Mouse (Mus musculus): ENCODE results near the gene Rrp12. TPM values are rescaled to one million over a fixed set of nuclear protein-coding genes. Genes with fewer than 3 reads are reported as not detected.
"Not testable (repeated sequence)": the region's sequence is repeated elsewhere in the genome, so short reads cannot be mapped to it uniquely, and the experiment has no call there.

The Rrp12 gene
- polyA plus RNA-seq, 1 experiment from 2014 or later, result 23.5 TPM

DNA sequence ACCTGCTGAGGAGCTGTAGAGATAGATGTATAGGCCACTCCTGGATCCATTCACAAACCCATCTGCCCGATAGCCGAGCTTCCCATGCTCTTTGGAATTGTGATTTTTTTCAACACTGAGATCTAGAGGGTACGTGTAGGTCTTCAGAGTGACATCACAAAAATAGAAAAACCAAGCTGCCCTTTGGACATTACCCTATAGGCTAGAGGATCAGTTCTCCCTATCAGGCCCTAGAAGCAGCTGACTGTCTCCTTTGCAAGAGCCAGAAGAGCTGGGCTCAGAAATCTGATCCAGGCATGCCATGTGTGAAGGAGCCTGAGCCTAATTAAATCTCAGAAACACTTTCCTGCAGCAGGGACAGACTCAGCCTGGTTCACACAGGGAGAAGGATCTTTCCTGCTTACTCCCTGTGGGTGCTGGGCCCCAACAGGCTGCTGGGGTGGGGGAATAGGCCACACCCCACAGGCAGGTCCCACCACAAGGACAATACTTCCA, 38.1 kb downstream of the Rrp12 start:
- Histone ChIP-seq H3K9me3 (no peaks in the 10 kb centered on the region), H3K4me1 (0 out of 2 replicates have a peak, but pooled peaks cover 7% of the 10 kb centered on the region), H3K27me3 (no peaks in the 10 kb centered on the region), H3K36me3 (peaks cover 18% of the 10 kb centered on the region), H3K4me3 (no peak overlapping the region), H3K27ac (no peak overlapping the region; the same call in 1 of the 2 replicates), H3K9ac (no peak overlapping the region), H3K4me2 (replicated peaks) (no peak overlapping the region)
- ATAC-seq (ENCODE audit: insufficient number of reproducible peaks, insufficient read depth, low FRiP score, low TSS enrichment), result no peak
- 75% methylated on average over 3 of the region's 3 CpGs for WGBS

GRCm38 (mm10) chr19:41857086-41857762, 38.7 kb downstream of the Rrp12 start:
- Histone ChIP-seq H3K27me3 (no peaks in the 10 kb centered on the region), H3K9ac (no peak overlapping the region), H3K9me3 (no peaks in the 10 kb centered on the region), H3K4me2 (replicated peaks) (no peak overlapping the region), H3K36me3 (peaks cover 12% of the 10 kb centered on the region), H3K27ac (no peak overlapping the region), H3K4me3 (no peak overlapping the region), H3K4me1 (0 out of 2 replicates have a peak, but pooled peaks cover 7% of the 10 kb centered on the region)
- 79% methylated on average over 5 of the region's 5 CpGs for WGBS
- ATAC-seq (ENCODE audit: insufficient number of reproducible peaks, insufficient read depth, low FRiP score, low TSS enrichment), result no peak

DNA sequence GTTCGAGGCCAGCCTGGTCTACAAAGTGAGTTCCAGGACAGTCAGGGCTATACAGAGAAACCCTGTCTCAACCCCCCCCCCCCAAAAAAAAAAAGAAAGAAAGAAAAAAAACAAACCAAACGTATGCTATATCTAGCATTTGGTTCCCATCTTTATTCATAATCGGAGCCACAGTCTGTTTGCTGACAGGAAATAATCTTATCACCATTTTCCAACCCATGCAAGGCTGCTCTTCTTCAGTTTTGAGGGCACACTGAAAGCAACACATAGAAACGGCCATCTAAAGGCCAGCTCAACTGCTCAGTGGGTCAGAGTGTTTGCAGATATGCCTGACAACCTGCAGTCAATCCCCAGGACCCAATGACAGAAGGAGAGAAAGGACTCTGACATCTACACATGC, 43.5 kb downstream of the Rrp12 start:
- 82% methylated on average over 4 of the region's 4 CpGs for WGBS
- H3K4me1 ChIP-seq, result peaks cover 15% of the 10 kb centered on the region
- H3K4me3 ChIP-seq, result no peak overlapping the region
- no peak for ATAC-seq (ENCODE audit: insufficient number of reproducible peaks, insufficient read depth, low FRiP score, low TSS enrichment)
- H3K36me3 ChIP-seq, result no peaks in the 10 kb centered on the region
- no peak overlapping the region for H3K9ac ChIP-seq
- H3K27me3 ChIP-seq, result no peaks in the 10 kb centered on the region
- H3K4me2 ChIP-seq (replicated peaks), result no peak overlapping the region
- no peaks in the 10 kb centered on the region for H3K9me3 ChIP-seq
- H3K27ac ChIP-seq, result no peak overlapping the region

GRCm38 (mm10) chr19:41850719-41851543, 45.0 kb downstream of the Rrp12 start:
- Histone ChIP-seq H3K9me3 (no peaks in the 10 kb centered on the region), H3K36me3 (no peaks in the 10 kb centered on the region), H3K4me3 (no peak overlapping the region), H3K9ac (no peak overlapping the region), H3K4me1 (peaks cover 23% of the 10 kb centered on the region), H3K4me2 (replicated peaks) (peak overlapping the region; percentile 21; the same call in 1 of the 2 replicates), H3K27me3 (peaks cover 5% of the 10 kb centered on the region; the same call in 1 of the 2 replicates), H3K27ac (peak overlapping the region; percentile 72)
- no peak for ATAC-seq (ENCODE audit: insufficient number of reproducible peaks, insufficient read depth, low FRiP score, low TSS enrichment)
- WGBS, result 20% methylated on average over 14 of the region's 14 CpGs

DNA sequence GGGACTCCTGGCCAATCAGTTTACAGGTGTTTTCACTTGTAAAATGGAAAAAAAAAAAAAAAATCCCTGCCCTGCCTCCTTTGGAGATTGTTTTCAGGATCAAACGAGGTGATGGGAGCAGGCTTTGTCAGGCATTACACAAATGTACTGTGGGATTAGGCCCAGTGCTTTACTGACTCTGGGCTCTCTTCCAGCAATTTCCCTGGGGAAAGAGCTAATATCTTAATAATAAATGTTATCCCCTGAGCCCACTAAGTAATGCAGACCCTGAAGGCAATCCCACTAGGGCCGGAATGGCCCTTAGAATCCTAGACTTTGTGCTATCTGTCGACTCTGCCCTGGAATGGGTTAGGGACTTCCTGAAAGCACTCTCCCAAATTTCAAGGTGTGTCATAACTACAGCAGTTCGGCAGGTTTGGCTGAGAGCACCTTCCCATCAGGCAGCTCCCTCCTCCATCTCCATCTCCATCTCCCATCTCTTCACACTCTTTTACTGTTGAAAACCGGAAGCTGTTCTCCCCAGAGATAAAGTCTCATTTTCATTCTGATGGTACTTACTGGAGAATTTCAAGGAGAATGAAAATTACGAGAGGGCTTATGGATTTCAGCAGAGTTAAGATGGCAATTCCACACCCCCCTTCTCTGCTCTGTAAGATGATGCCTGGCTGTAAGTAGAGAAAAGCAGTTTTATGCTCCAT, 45.8 kb downstream of the Rrp12 start:
- no peak for ATAC-seq (ENCODE audit: insufficient number of reproducible peaks, insufficient read depth, low FRiP score, low TSS enrichment)
- peaks cover 23% of the 10 kb centered on the region for H3K4me1 ChIP-seq
- no peak overlapping the region for H3K9ac ChIP-seq
- H3K36me3 ChIP-seq, result no peaks in the 10 kb centered on the region
- no peak overlapping the region; the same call in 1 of the 2 replicates for H3K4me2 ChIP-seq (replicated peaks)
- WGBS, result 18% methylated on average over 6 of the region's 6 CpGs
- H3K27ac ChIP-seq, result peak overlapping the region; percentile 72
- no peak overlapping the region for H3K4me3 ChIP-seq
- peaks cover 7% of the 10 kb centered on the region; the same call in 1 of the 2 replicates for H3K27me3 ChIP-seq
- H3K9me3 ChIP-seq, result no peaks in the 10 kb centered on the region

DNA sequence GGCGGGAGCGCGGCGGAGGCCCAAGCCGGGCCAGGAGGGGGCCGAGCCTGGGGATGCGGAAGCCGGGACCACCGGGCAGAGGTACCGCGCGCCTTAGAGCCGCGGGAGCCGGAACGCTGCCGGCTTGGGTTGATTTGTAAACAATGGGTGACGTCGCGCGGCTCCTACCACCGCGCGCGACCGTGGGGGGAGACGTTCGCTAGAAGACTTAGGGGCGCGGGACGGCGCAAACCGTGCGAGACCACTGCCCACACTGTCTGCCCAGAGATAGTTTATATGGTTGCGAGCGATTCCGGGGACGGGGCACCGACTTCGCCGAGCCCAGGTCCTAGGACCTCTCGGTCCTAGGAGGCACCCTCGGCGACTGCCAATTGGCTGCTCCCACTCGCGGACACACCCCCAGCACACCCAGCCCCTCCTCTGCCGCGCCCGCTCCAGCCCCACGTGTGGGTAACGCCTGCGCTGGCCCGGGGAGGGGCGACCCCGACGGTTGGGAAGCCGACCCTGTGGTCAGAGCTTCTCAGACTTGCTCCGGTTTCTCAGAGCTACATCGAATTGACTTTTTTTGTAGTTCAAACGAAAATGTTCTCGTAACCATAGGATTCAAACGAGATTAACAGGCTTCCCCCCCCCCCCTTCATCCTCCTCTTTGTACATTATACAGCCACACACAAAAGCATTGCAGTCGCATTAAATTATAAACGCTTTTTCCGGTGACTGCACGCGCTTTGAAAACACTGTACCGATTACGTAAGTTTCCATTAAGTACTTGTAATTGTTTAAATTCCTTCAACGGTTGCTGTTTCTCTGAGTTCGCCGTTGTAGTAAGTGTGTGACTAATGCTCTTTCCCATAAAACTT, 47.8 kb downstream of the Rrp12 start, which contains the start of gene Frat2:
Frat2 (minus strand) TSS at position 141 of the 860 bp plus-strand sequence.
- peak within 1 kb of the TSS; percentile 80 for H3K4me3 ChIP-seq
- H3K27me3 ChIP-seq, result peaks cover 9% of the 10 kb centered on the region; the same call in 1 of the 2 replicates
- peak within 1 kb of the TSS; percentile 81 for H3K27ac ChIP-seq
- no peaks in the 10 kb centered on the region for H3K36me3 ChIP-seq
- H3K4me2 ChIP-seq (replicated peaks), result peak within 1 kb of the TSS; percentile 99
- no peaks in the 10 kb centered on the region for H3K9me3 ChIP-seq
- H3K4me1 ChIP-seq, result peaks cover 23% of the 10 kb centered on the region
- H3K9ac ChIP-seq, result peak within 1 kb of the TSS; percentile 71
- WGBS, result under 1% methylated on average over 71 of the region's 72 CpGs
- peak; percentile 92 for ATAC-seq (ENCODE audit: insufficient number of reproducible peaks, insufficient read depth, low FRiP score, low TSS enrichment)

- not testable (repeated sequence) for H3K36me3 ChIP-seq, H3K27me3 ChIP-seq, H3K9me3 ChIP-seq
- WGBS, result under 1% methylated on average over 49 of the region's 53 CpGs
- peak overlapping the region; percentile 81 for H3K27ac ChIP-seq
- H3K4me1 ChIP-seq, result peaks cover 23% of the 10 kb centered on the region
- peak overlapping the region; percentile 80 for H3K4me3 ChIP-seq
- H3K4me2 ChIP-seq (replicated peaks), result peak overlapping the region; percentile 99
- ATAC-seq (ENCODE audit: insufficient number of reproducible peaks, insufficient read depth, low FRiP score, low TSS enrichment), result peak; percentile 52
- peak overlapping the region; percentile 71 for H3K9ac ChIP-seq
Measured at GRCm38 (mm10) chr19:41847614-41847991, 48.4 kb downstream of the Rrp12 start.

DNA sequence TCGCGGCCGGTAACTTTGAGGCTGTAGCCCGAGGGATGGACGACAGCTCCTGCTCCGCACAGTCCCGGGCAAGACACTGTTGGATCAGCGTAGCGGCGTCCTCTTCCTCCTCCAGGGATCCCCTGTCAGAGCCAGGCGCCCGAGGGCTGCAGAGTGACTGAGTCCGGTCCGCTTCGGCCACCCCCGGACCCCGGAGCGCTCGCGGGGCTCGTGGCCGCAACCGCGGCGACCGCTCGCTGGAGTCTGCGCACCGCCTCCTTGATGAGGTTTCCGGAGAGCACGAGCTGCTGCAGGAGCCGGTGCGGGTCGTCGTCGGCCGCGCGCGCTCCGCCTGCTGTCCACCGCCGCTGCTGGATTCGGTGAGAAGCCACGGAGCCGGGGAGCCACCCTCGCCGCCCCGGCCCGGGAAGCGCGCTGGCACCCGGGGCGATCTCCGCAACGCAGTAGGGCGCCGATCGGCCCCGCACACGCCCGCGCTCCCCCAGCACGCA, 48.8 kb downstream of the Rrp12 start:
- under 1% methylated on average over 64 of the region's 64 CpGs for WGBS
- Histone ChIP-seq H3K4me1 (peaks cover 23% of the 10 kb centered on the region), H3K27me3 (peaks cover 9% of the 10 kb centered on the region; the same call in 1 of the 2 replicates), H3K9ac (peak overlapping the region; percentile 71), H3K4me3 (peak overlapping the region; percentile 80), H3K9me3 (no peaks in the 10 kb centered on the region), H3K27ac (peak overlapping the region; percentile 81), H3K36me3 (no peaks in the 10 kb centered on the region), H3K4me2 (replicated peaks) (peak overlapping the region; percentile 99)
- ATAC-seq (ENCODE audit: insufficient number of reproducible peaks, insufficient read depth, low FRiP score, low TSS enrichment), result no peak

GRCm38 (mm10) chr19:41846366-41847090, 49.4 kb downstream of the Rrp12 start:
- WGBS, result 18% methylated on average over 21 of the region's 21 CpGs
- peaks cover 23% of the 10 kb centered on the region for H3K4me1 ChIP-seq
- ATAC-seq (ENCODE audit: insufficient number of reproducible peaks, insufficient read depth, low FRiP score, low TSS enrichment), result no peak
- no peak overlapping the region for H3K27ac ChIP-seq
- peak overlapping the region; percentile 80 for H3K4me3 ChIP-seq
- H3K27me3 ChIP-seq, result peaks cover 9% of the 10 kb centered on the region; the same call in 1 of the 2 replicates
- peak overlapping the region; percentile 71 for H3K9ac ChIP-seq
- H3K9me3 ChIP-seq, result no peaks in the 10 kb centered on the region
- H3K36me3 ChIP-seq, result no peaks in the 10 kb centered on the region
- H3K4me2 ChIP-seq (replicated peaks), result peak overlapping the region; percentile 99

- H3K27me3 ChIP-seq, result peaks cover 9% of the 10 kb centered on the region; the same call in 1 of the 2 replicates
- H3K27ac ChIP-seq, result no peak overlapping the region
- no peak for ATAC-seq (ENCODE audit: insufficient number of reproducible peaks, insufficient read depth, low FRiP score, low TSS enrichment)
- H3K4me3 ChIP-seq, result no peak overlapping the region
- peaks cover 8% of the 10 kb centered on the region; the same call in 1 of the 2 replicates for H3K4me1 ChIP-seq
- H3K9me3 ChIP-seq, result no peaks in the 10 kb centered on the region
- 84% methylated on average over 6 of the region's 6 CpGs for WGBS
- no peaks in the 10 kb centered on the region for H3K36me3 ChIP-seq
- no peak overlapping the region for H3K4me2 ChIP-seq (replicated peaks)
- no peak overlapping the region for H3K9ac ChIP-seq
Measured at GRCm38 (mm10) chr19:41844345-41844744, 51.6 kb downstream of the Rrp12 start.

All from embryonic facial prominence, embryonic 12.5 days (tissue).